ENCODE assay signal across 15 mouse cellular contexts in genomic region chr16:34546805-34547509, GRCm38 (mm10). TPM values are rescaled to one million over a fixed set of nuclear protein-coding genes. Genes with fewer than 3 reads are reported as not detected.
DNase-seq lines count a peak whose midpoint lies in the region; ATAC-seq and TF ChIP-seq lines count a peak whose summit lies in the region.
"Had no signal": no experiment of that assay in that cellular context is flagged by ENCODE, and none has a peak within 500 bp of the region (broad histone marks: within the 10 kb centered on the region; RNA-seq: fewer than 3 reads in every experiment).

No protein-coding gene starts in this region.

- H3K4me2 ChIP-seq in forebrain, embryonic 16.5 days (ENCODE audit: low read length), result no peak overlapping the region
- no peak overlapping the region for H3K4me2 ChIP-seq in midbrain, embryonic 13.5 days (replicated peaks)
- H3K4me2 ChIP-seq: liver, embryonic 12.5 days had no signal

- no peak for TF ChIP-seq POLR2A in heart, adult 2 months (IDR thresholded peaks at IDR 0.05; ENCODE audit: insufficient read depth, low read depth, low read length)

- intact Hi-C loops in heart, adult 2 months (cut with DNase I), result no loop called here

- H3K4me3 ChIP-seq in heart, adult 2 months, result no peak overlapping the region
- H3K4me3 ChIP-seq in forebrain, embryonic 16.5 days (replicated peaks; ENCODE audit: low read length), result no peak overlapping the region
- H3K4me3 ChIP-seq in midbrain, embryonic 13.5 days (replicated peaks), result no peak overlapping the region
- H3K4me3 ChIP-seq: liver, embryonic 12.5 days had no signal

- no peak overlapping the region for H3K27ac ChIP-seq in heart, adult 2 months
- H3K27ac ChIP-seq in forebrain, embryonic 16.5 days (ENCODE audit: low read length), result 0 out of 2 replicates have a peak overlapping the region, but pooled peaks have one; percentile 21
- peak overlapping the region; percentile 67 for H3K27ac ChIP-seq in midbrain, embryonic 13.5 days
- H3K27ac ChIP-seq: liver, embryonic 12.5 days had no signal

- ATAC-seq in forebrain, embryonic 16.5 days, result peak; percentile 88
- ATAC-seq in midbrain, embryonic 13.5 days, result peak; percentile 71
- no peak for ATAC-seq in CD4-positive, CD25-positive, alpha-beta regulatory T cell, adult 4 months
- ATAC-seq: liver, embryonic 12.5 days had no signal

- H3K9ac ChIP-seq in heart, adult 2 months (ENCODE audit: low read depth, low read length), result no peak overlapping the region
- no peak overlapping the region for H3K9ac ChIP-seq in forebrain, embryonic 16.5 days (replicated peaks; ENCODE audit: low read depth, low read length)
- no peak overlapping the region for H3K9ac ChIP-seq in midbrain, embryonic 13.5 days (replicated peaks)
- H3K9ac ChIP-seq: liver, embryonic 12.5 days had no signal

- no peaks in the 10 kb centered on the region for H3K9me3 ChIP-seq in forebrain, embryonic 16.5 days (ENCODE audit: control insufficient read depth, low read length)
- no peaks in the 10 kb centered on the region; the same call in 1 of the 2 replicates for H3K9me3 ChIP-seq in midbrain, embryonic 13.5 days
- H3K9me3 ChIP-seq: liver, embryonic 12.5 days had no signal

- H3K4me1 ChIP-seq in heart, adult 2 months (ENCODE audit: control insufficient read depth, insufficient read depth, low read length), result no peaks in the 10 kb centered on the region
- peaks cover 28% of the 10 kb centered on the region for H3K4me1 ChIP-seq in forebrain, embryonic 16.5 days (replicated peaks; ENCODE audit: control insufficient read depth, insufficient read depth, low read length)
- H3K4me1 ChIP-seq in midbrain, embryonic 13.5 days (replicated peaks), result peaks cover 67% of the 10 kb centered on the region
- H3K4me1 ChIP-seq: liver, embryonic 12.5 days had no signal

- no peak for TF ChIP-seq CTCF in heart, adult 2 months (IDR thresholded peaks at IDR 0.05)

- H3K27me3 ChIP-seq in heart, adult 2 months (ENCODE audit: control insufficient read depth, insufficient read depth, low read length), result no peaks in the 10 kb centered on the region
- no peaks in the 10 kb centered on the region for H3K27me3 ChIP-seq in forebrain, embryonic 16.5 days (replicated peaks; ENCODE audit: control insufficient read depth, insufficient read depth, low read length)
- H3K27me3 ChIP-seq in midbrain, embryonic 13.5 days, result no peaks in the 10 kb centered on the region
- H3K27me3 ChIP-seq: liver, embryonic 12.5 days had no signal

- H3K79me2 ChIP-seq in heart, adult 2 months (replicated peaks; ENCODE audit: control insufficient read depth, insufficient read depth, low read length), result no peaks in the 10 kb centered on the region

- peak; percentile 73 for DNase-seq in heart, adult 11 months
- no peak for DNase-seq in heart, adult 2 months
- peak; percentile 29 for DNase-seq in 3T3-L1 (ENCODE audit: low read depth, low spot score)
- DNase-seq in urinary bladder, postnatal 10 days (ENCODE audit: low spot score), result no peak
- no peak for DNase-seq in right cerebral cortex, postnatal 25 days
- DNase-seq: heart, postnatal 14 days; kidney, adult 18-20 months; kidney, postnatal 25 days; layer of hippocampus, postnatal 36 days; left cerebral cortex, postnatal 4 days; lung, postnatal 4 days had no signal

- H3K36me3 ChIP-seq in heart, adult 2 months (ENCODE audit: control insufficient read depth, insufficient read depth, low read length), result no peaks in the 10 kb centered on the region
- H3K36me3 ChIP-seq in forebrain, embryonic 16.5 days (ENCODE audit: control insufficient read depth, insufficient read depth), result no peaks in the 10 kb centered on the region
- peaks cover 6% of the 10 kb centered on the region for H3K36me3 ChIP-seq in midbrain, embryonic 13.5 days
- H3K36me3 ChIP-seq: liver, embryonic 12.5 days had no signal

- 76% methylated on average over 6 of the region's 6 CpGs for WGBS in heart, adult 2 months
- 27% methylated on average over 6 of the region's 6 CpGs for WGBS in forebrain, embryonic 16.5 days
- WGBS in midbrain, embryonic 13.5 days, result 57% methylated on average over 6 of the region's 6 CpGs

- TF ChIP-seq EP300 in heart, adult 2 months (IDR thresholded peaks at IDR 0.05; ENCODE audit: insufficient read depth, low read depth, low read length), result no peak

RNA-seq across cellular contexts. Expression of gene Kalrn, which starts 26.4 kb away (rescaled TPM):
- total RNA-seq in heart, adult 2 months (2021), result 10 to 100 TPM; 26.1 to 31.8 TPM
- 8.2 and 13.6 TPM in 2 replicates for polyA plus RNA-seq in heart, adult 2 months (2012; rRNA removed)
- polyA plus RNA-seq in forebrain, embryonic 16.5 days (2015; fragmentation: Nextera tagmentation; extraction: Ambion mirVana), result 35.4 and 43.9 TPM in 2 replicates
- 38.5 and 39.6 TPM in 2 replicates for polyA plus RNA-seq in midbrain, embryonic 13.5 days (2015; fragmentation: Nextera tagmentation; extraction: Ambion mirVana)
- under 1 TPM in 1 of 2 experiments, not detected in 1; 0.42 TPM for polyA plus RNA-seq in CD4-positive, CD25-positive, alpha-beta regulatory T cell, adult 4 months (2017; shearing (Covaris generic))

Comparison
In these comparisons a context has a peak if more than half of its experiments do, and no peak if none do; other contexts are left out.
1. DNase-seq: peak in heart, adult 11 months (single experiment) and 3T3-L1 (single experiment); none in heart, adult 2 months (0 of 2), urinary bladder, postnatal 10 days (single experiment) and right cerebral cortex, postnatal 25 days (single experiment).